Comparison of ENCODE assay signal across 7 mouse cellular contexts in the genomic region with DNA sequence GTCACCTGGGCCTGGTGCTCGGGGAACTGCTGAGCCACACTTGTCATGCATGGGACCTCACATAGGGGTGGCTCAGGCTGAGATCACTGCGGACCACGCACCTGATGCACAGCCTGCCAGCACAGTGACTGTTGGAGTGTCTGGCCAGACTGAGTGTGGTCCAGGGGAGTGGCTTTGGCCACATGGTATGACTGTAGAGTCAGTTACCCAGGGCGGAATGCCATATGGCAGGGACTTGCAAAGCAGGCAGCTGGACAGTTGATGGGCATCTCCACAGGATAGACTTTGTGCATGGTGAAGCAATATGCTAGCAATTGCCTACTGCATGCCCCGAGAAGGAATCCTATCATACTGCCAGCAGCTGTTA.
A peak's percentile ranks its signal among the peaks of the same experiment; 100 is the strongest.
DNase-seq lines count a peak whose midpoint lies in the region; ATAC-seq and TF ChIP-seq lines count a peak whose summit lies in the region.

No protein-coding gene starts in this region.

- peak overlapping the region; percentile 63; the same call in 1 of the 2 replicates for H3K27ac ChIP-seq in lung, postnatal 0 days (ENCODE audit: low read length)
- peak overlapping the region; percentile 52; the same call in 1 of the 2 replicates for H3K27ac ChIP-seq in hindbrain, embryonic 12.5 days
- H3K27ac ChIP-seq in neural tube, embryonic 14.5 days (ENCODE audit: low read depth, low read length), result no peak overlapping the region
- H3K27ac ChIP-seq in forebrain, embryonic 12.5 days, result no peak overlapping the region

- TF ChIP-seq CTCF in lung, postnatal 0 days (IDR thresholded peaks at IDR 0.05), result no peak
- TF ChIP-seq CTCF in lung, adult 2 months (IDR thresholded peaks at IDR 0.05; ENCODE audit: insufficient read depth, low read length), result no peak

- H3K4me3 ChIP-seq in lung, postnatal 0 days (ENCODE audit: low read depth, low read length), result no peak overlapping the region
- H3K4me3 ChIP-seq in lung, adult 2 months (replicated peaks; ENCODE audit: extremely low read depth, low read depth, low read length), result no peak overlapping the region
- no peak overlapping the region for H3K4me3 ChIP-seq in hindbrain, embryonic 12.5 days
- H3K4me3 ChIP-seq in neural tube, embryonic 14.5 days (ENCODE audit: low read depth, low read length), result no peak overlapping the region
- no peak overlapping the region for H3K4me3 ChIP-seq in forebrain, embryonic 12.5 days (replicated peaks)

- ATAC-seq in lung, postnatal 0 days, result no peak
- peak; percentile 46 for ATAC-seq in hindbrain, embryonic 12.5 days (ENCODE audit: low FRiP score)
- ATAC-seq in neural tube, embryonic 14.5 days (ENCODE audit: low read depth), result peak; percentile 9; the same call in 1 of the 2 replicates
- no peak for ATAC-seq in forebrain, embryonic 12.5 days (ENCODE audit: low FRiP score)

- H3K4me2 ChIP-seq in lung, postnatal 0 days (replicated peaks; ENCODE audit: low read depth, low read length), result no peak overlapping the region
- no peak overlapping the region for H3K4me2 ChIP-seq in hindbrain, embryonic 12.5 days (replicated peaks)
- H3K4me2 ChIP-seq in neural tube, embryonic 14.5 days (ENCODE audit: low read depth, low read length), result no peak overlapping the region
- H3K4me2 ChIP-seq in forebrain, embryonic 12.5 days, result no peak overlapping the region

- DNase-seq in lung, postnatal 0 days (ENCODE audit: low spot score), result peak; percentile 20
- no peak for DNase-seq in lung, adult 2 months
- peak; percentile 37 for DNase-seq in embryo, embryonic 11 days
- no peak for DNase-seq in frontal cortex, postnatal 36 days (ENCODE audit: low spot score in 2 of 2)

- no peak for TF ChIP-seq POLR2A in lung, adult 2 months (IDR thresholded peaks at IDR 0.05; ENCODE audit: borderline replicate concordance, extremely low read depth, low read depth, low read length)

- TF ChIP-seq EP300 in lung, postnatal 0 days (IDR thresholded peaks at IDR 0.05), result no peak

- 71% methylated on average over 5 of the region's 5 CpGs for WGBS in lung, postnatal 0 days
- 88% methylated on average over 5 of the region's 5 CpGs for WGBS in lung, adult 2 months
- whole genome bisulfite sequencing in hindbrain, embryonic 12.5 days, result 63% methylated on average over 5 of the region's 5 CpGs
- 61% methylated on average over 5 of the region's 5 CpGs for WGBS in neural tube, embryonic 14.5 days
- 88% methylated on average over 5 of the region's 5 CpGs for WGBS in forebrain, embryonic 12.5 days

- no peaks in the 10 kb centered on the region for H3K36me3 ChIP-seq in lung, postnatal 0 days (ENCODE audit: insufficient read depth, low read length)
- no peaks in the 10 kb centered on the region for H3K36me3 ChIP-seq in hindbrain, embryonic 12.5 days
- H3K36me3 ChIP-seq in neural tube, embryonic 14.5 days (ENCODE audit: control insufficient read depth, insufficient read depth, low read length), result no peaks in the 10 kb centered on the region
- H3K36me3 ChIP-seq in forebrain, embryonic 12.5 days (replicated peaks), result no peaks in the 10 kb centered on the region

- H3K9ac ChIP-seq in lung, postnatal 0 days (replicated peaks; ENCODE audit: low read depth), result no peak overlapping the region
- H3K9ac ChIP-seq in hindbrain, embryonic 12.5 days, result no peak overlapping the region
- H3K9ac ChIP-seq in neural tube, embryonic 14.5 days (replicated peaks; ENCODE audit: low read depth, low read length), result no peak overlapping the region
- no peak overlapping the region for H3K9ac ChIP-seq in forebrain, embryonic 12.5 days

- H3K4me1 ChIP-seq in lung, postnatal 0 days (ENCODE audit: insufficient read depth, low read depth, low read length), result peaks cover 21% of the 10 kb centered on the region
- peaks cover 14% of the 10 kb centered on the region for H3K4me1 ChIP-seq in lung, adult 2 months (ENCODE audit: control insufficient read depth, insufficient read depth, low read length)
- peaks cover 46% of the 10 kb centered on the region for H3K4me1 ChIP-seq in hindbrain, embryonic 12.5 days
- H3K4me1 ChIP-seq in neural tube, embryonic 14.5 days (ENCODE audit: control insufficient read depth, insufficient read depth, low read length), result peaks cover 10% of the 10 kb centered on the region
- H3K4me1 ChIP-seq in forebrain, embryonic 12.5 days, result peaks cover 33% of the 10 kb centered on the region

- H3K27me3 ChIP-seq in lung, postnatal 0 days (replicated peaks; ENCODE audit: insufficient read depth, low read length), result no peaks in the 10 kb centered on the region
- no peaks in the 10 kb centered on the region for H3K27me3 ChIP-seq in hindbrain, embryonic 12.5 days
- H3K27me3 ChIP-seq in neural tube, embryonic 14.5 days (ENCODE audit: control insufficient read depth, insufficient read depth, low read length), result no peaks in the 10 kb centered on the region
- peaks cover 6% of the 10 kb centered on the region; the same call in 1 of the 2 replicates for H3K27me3 ChIP-seq in forebrain, embryonic 12.5 days

- no peaks in the 10 kb centered on the region for H3K9me3 ChIP-seq in lung, postnatal 0 days (ENCODE audit: low read length)
- H3K9me3 ChIP-seq in hindbrain, embryonic 12.5 days (replicated peaks), result no peaks in the 10 kb centered on the region
- H3K9me3 ChIP-seq in neural tube, embryonic 14.5 days (ENCODE audit: control insufficient read depth, low read length), result no peaks in the 10 kb centered on the region
- H3K9me3 ChIP-seq in forebrain, embryonic 12.5 days, result no peaks in the 10 kb centered on the region

Comparison
In these comparisons a context has a peak if more than half of its experiments do, and no peak if none do; other contexts are left out.
1. DNase-seq: peak in lung, postnatal 0 days (single experiment) and embryo, embryonic 11 days (single experiment); none in lung, adult 2 months (single experiment) and frontal cortex, postnatal 36 days (0 of 2).
2. ATAC-seq: peak in hindbrain, embryonic 12.5 days (single experiment) and neural tube, embryonic 14.5 days (single experiment); none in lung, postnatal 0 days (single experiment) and forebrain, embryonic 12.5 days (single experiment).
3. H3K27ac ChIP-seq: peak in lung, postnatal 0 days (single experiment) and hindbrain, embryonic 12.5 days (single experiment); none in neural tube, embryonic 14.5 days (single experiment) and forebrain, embryonic 12.5 days (single experiment).